Mouse (Mus musculus): ENCODE measurements around the gene Slc18a2. TPM values are rescaled to one million over a fixed set of nuclear protein-coding genes. Genes with fewer than 3 reads are reported as not detected.

Gene Slc18a2
- total RNA-seq, 4 experiments from 2014 or later: 15.3 to 29.0 (median 22.7) TPM

- DNase-seq: no peak
These were observed 20.1 kb downstream of the Slc18a2 start for GRCm38 (mm10) chr19:59280841-59281240.

DNA sequence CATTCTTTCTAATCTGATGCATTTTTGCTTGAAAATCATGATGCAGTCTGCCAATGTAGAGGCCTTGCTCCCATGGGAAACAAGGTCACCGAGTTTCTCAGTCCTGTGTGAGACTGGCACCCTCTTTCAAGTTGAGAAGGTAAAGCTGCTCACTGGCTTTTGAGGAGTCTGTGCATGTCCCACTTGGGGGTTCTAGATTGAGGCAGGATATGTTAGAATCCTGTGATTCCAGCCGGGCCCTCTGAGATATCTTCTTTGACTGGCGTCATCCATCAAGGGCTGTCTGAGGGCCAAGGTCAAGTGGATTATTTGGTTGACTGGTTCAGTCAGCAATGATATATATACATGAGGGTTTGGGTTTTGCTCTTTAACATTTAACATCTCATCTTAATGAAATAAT is 21.3 kb downstream of the Slc18a2 start:
- DNase-seq: no peak

DNA sequence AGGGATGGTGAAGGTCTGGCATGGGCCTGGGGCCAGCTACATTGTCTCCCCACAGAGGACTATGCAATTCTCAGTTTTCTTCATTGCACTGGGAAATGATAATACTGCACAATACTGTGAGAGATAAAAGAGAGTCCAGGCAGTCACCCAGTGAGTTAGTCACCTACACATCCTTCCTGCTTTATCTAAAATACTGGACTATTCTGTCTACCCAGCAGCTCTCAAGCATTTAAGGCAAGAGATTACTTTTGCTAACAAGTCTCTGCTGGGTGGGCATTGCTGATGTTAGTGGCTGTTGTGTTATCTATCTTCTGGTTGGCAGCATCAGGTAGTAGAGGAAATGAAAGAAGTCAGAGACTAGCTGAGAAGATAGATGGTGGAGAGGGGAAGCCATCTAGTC is 28.3 kb downstream of the Slc18a2 start:
- no peak for DNase-seq

DNA sequence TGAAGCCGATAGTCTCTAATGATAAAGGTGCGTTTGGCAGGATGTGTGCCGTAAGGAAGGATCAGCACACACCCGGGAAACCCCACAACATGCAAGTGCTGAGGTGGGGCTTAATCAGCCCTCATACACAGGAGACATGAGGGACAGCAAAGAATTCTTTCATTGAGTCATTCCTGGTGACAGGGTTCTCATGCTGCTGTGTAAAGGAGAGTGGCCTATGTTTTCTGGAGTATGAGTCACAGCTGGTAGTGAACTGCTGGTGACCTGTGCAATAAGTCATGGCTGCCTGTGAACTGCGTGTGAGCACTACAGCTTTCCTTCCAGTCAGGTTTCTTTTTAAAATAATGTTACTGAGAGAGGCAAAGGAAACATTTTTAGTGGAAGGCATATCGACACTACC is 29.1 kb downstream of the Slc18a2 start:
- no peak for DNase-seq

DNA sequence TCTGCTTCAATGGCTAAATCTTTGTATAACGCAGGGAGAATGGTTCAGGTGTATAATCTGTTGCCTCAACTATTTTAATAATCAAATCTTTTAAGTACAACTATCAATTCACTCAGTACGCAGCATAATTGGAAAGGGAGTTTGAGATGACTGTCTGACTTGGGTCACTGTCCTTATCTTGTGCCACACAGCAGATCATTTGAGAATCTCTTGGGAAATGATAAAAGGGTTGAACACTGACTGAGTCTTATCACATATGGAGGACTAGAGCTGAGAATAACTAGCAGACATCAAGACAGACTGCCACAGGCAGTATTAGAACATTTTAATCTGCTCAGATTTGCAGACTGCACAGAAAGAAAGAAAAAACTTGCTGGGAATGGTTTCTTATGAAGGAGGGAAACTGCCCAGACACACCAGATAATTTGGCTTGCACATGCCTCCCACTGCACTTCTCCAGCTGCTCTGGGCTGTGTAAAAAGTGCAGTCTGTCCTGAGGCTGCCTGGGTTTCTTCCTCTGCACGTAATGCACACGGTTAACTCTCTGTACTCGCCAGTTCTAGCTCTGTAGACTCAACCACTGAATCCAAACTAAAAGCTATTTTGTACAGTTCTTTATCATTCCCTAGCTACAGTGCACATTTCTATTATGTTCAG is 31.6 kb downstream of the Slc18a2 start:
- DNase-seq: no peak

GRCm38 (mm10) chr19:59315308-59315707 is 54.6 kb downstream of the Slc18a2 start:
- DNase-seq: no peak

- no peak for DNase-seq
These were observed 55.9 kb downstream of the Slc18a2 start for GRCm38 (mm10) chr19:59316571-59316970.

- no peak for DNase-seq
These were observed 61.3 kb downstream of the Slc18a2 start, which contains the start of gene Rps12-ps3 for GRCm38 (mm10) chr19:59321990-59322389. Gene Rps12-ps3, plus strand, starts transcription at chr19:59322290.

DNA sequence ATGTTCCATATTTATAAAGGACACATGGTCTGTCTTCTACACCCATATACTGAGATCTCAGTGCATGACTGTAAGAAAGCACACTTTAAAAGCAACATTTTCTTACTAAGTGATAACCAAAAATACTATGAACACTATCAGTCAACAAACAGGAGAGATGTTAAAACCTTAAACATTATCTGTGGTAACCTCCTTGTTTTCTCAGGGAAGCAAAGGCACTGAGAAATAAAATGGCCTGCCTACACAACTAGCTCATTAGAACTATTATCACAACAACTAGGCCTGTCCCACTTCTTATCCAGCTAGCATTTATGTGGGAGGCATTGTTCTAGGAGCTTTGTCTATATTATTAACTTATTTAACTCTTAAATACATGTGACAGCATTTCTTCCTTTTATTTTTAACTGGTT is 70.1 kb downstream of the Slc18a2 start:
- no peak for DNase-seq

DNA sequence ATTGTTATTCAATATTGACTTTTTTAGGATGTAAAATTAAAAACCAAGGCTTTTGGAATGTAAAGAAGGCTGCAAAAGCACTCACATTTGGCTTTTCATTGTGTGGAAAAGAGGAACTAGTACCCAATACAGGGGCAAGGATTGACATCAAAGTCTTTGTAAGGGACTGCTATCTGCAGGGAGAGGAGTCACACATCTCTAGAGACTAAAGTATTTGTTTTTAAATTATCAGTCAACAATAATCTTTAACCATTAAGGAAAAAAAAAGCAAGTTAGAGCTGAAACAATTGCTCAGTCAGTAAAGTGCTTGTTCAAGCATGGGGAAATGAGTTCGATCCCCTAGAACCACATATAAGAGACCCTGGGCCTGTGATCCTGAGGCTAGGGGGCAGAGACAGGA is 76.0 kb downstream of the Slc18a2 start:
- DNase-seq: no peak

DNA sequence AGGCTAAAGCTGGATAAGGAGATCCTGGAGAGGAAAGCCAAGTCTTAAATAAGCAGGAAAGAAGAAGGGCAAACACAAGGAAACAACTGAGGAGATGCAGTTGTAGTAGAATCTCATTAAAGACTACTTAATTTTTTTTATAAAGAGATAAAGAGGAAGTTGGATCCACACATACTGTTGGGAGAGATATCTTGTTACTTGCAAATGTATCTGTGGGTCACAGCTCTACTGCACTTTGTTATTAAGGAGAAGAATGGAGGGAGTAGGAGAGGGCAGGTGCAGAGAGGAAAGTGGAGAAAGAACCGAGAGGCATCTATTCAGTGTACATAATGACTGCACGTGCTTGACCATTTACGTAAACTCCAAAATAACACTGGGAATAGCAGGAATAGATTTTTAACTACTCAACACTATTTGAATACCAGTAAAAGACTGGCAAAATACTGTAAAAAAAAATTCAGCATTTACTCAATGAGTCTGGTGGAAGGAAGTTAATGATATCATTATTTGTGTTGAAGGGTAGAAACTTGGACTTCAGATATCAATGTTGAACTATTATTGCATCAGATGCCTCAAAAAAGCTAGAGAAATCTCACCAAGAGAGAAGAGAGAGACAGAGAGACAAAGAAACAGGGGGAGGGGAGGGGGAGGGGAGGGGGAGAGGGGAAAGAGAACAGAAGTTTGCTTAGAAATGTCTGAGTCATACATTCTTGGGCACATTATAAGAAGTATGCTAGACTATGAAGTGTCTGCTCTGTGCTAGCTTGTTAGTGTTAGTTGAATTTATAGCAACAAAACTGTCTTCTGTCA is 77.4 kb downstream of the Slc18a2 start:
- DNase-seq: no peak

DNA sequence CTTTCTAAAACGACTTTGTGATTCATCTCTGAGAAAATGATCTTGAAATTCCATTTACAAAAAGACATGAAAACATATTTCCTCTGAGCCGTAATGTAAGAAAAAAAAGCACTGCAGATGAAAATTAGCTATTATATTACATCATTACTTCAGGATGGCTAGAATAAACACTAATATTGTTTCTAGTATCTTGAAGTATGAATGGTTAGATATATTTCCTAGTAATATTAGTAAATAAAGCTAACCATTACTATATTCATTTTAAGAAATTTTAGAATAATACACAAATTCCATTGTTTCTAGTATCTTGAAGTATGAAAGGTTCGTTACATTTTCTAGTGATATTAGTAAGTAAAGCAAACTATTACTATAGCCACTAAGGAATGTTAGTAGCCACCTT is 79.2 kb downstream of the Slc18a2 start:
- no peak for DNase-seq

DNA sequence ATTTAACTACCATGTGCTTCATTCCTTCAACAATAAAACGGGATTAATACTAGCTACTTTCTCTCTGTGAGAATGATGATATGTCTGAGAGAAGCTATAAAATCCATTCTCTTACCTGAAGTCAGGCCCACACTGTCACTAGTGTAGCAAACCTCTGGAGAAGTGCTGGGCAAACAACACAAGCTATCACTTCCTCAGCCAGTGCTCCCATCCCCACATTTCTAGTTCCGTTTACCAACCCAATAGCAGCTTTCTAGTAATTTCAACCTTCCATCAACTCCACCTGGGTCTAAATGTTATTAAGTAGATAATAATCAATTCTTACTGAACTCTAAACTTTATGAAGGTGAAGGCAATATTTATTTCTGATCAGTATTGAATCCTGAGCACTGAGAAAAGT is 82.3 kb downstream of the Slc18a2 start:
- DNase-seq: no peak

GRCm38 (mm10) chr19:59344304-59344711 is 83.6 kb downstream of the Slc18a2 start:
- DNase-seq: peak; percentile 19

DNA sequence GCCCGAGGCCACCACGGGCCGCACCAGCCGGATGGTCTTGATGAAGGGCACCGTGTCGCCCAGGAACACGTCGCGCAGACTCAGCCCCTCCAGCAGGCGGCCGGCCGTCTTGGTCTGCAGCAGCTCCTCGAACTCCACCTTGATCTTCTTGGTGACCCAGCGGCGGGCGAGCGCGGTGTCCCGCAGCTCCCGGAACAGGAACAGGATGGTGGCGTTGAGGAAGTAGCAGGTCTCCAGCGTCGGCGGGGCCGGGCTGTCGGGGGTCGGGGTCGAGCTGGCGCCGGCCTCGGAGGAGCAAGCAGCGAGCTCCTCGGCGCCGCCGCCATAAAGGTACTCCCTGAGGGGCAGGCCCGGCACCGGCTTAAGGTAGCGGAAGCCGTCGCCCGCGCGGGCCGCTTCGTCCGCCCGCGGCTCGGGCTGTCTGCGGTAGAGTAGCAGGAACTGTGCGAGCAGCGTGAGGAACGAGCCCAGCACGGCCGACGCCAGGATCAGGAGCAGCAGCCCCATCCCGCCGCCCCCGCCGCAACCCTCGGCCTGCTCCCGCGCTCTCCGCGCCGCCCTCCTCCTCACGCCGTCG is 84.5 kb downstream of the Slc18a2 start:
- DNase-seq: peak; percentile 39

Other genes with a start within 250 kb of the Slc18a2 start
- 10 to 100 TPM; 18.8 to 31.5 (median 25.7) TPM for gene Shtn1, start 184.8 kb upstream of the Slc18a2 start, total RNA-seq (2022)
- not detected for gene Vax1, start 90.8 kb upstream of the Slc18a2 start, total RNA-seq (2022)
- not detected for gene Kcnk18, start 41.7 kb upstream of the Slc18a2 start, total RNA-seq (2022)
- gene Rps12-ps3, start 61.4 kb downstream of the Slc18a2 start, total RNA-seq (2022): 100 to 1,000 TPM; 398 to 666 (median 560) TPM
- 10 to 100 TPM; 31.1 to 37.7 (median 35.6) TPM for gene Pdzd8, start 84.9 kb downstream of the Slc18a2 start, total RNA-seq (2022)
- under 1 TPM in 2 of 4 experiments, not detected in 2; 0.10 to 0.15 TPM for gene Emx2, start 197.5 kb downstream of the Slc18a2 start, total RNA-seq (2022)